Mouse (Mus musculus) MEL (cell line): ENCODE measurements around the gene Olfr175-ps1.

Experiments used
- CHD1 ChIP-seq: IDR thresholded peaks from 2 replicates; pipeline ENCODE4 v1.6.1; 2012; ENCODE audit warnings: low read depth, mild to moderate bottlenecking, inconsistent platforms, low read length, improper control_type of control experiment
- CTCF ChIP-seq, 3 experiments: IDR thresholded peaks in 2 of 3; conservative IDR thresholded peaks in 1 of 3; 2 replicates each; pipeline ENCODE4 v1.5.1; 2011 to 2012; ENCODE audit warnings: low read length in 3 of 3, low read depth in 2 of 3, mild to moderate bottlenecking in 2 of 3, improper control_type of control experiment in 1 of 3, inconsistent platforms in 1 of 3, mixed read lengths in 1 of 3, moderate library complexity in 1 of 3; ENCODE audit not compliant: control insufficient read depth in 1 of 3, insufficient read depth in 1 of 3, poor library complexity in 1 of 3, severe bottlenecking in 1 of 3
- E2F4 ChIP-seq: IDR thresholded peaks from 2 replicates; pipeline ENCODE4 v1.6.1; 2011; ENCODE audit warnings: low read depth, low read length, improper control_type of control experiment, borderline replicate concordance
- ELF1 ChIP-seq: IDR thresholded peaks from 2 replicates; pipeline ENCODE4 v1.6.1; 2014; ENCODE audit warnings: low read depth, mild to moderate bottlenecking, inconsistent platforms, low read length, improper control_type of control experiment, moderate library complexity
- EP300 ChIP-seq, 2 experiments: IDR thresholded peaks; 2 replicates each; pipeline ENCODE4 v1.6.1; 2011; ENCODE audit warnings: improper control_type of control experiment in 2 of 2, low read length in 2 of 2, low read depth in 1 of 2, mild to moderate bottlenecking in 1 of 2
- GATA1 ChIP-seq: IDR thresholded peaks from 2 replicates; pipeline ENCODE4 v1.6.1; 2011; ENCODE audit warnings: low read depth, low read length, improper control_type of control experiment
- HCFC1 ChIP-seq: IDR thresholded peaks from 2 replicates; pipeline ENCODE4 v1.6.1; 2012; ENCODE audit warnings: low read depth, mild to moderate bottlenecking, inconsistent platforms, low read length, improper control_type of control experiment, moderate library complexity
- MAFK ChIP-seq: IDR thresholded peaks from 2 replicates; pipeline ENCODE4 v1.6.1; 2011; ENCODE audit warnings: low read depth, mild to moderate bottlenecking, low read length, improper control_type of control experiment, borderline replicate concordance
- POLR2A ChIP-seq, 2 experiments: IDR thresholded peaks; 2 replicates each; pipeline ENCODE4 v1.6.1; 2011 to 2012; ENCODE audit warnings: low read length in 2 of 2, mild to moderate bottlenecking in 2 of 2, control low read depth in 1 of 2, improper control_type of control experiment in 1 of 2, low read depth in 1 of 2, moderate library complexity in 1 of 2; ENCODE audit not compliant: control insufficient read depth in 1 of 2, insufficient read depth in 1 of 2, poor library complexity in 1 of 2
- POLR2AphosphoS5 ChIP-seq: IDR thresholded peaks from 2 replicates; pipeline ENCODE4 v1.6.1; 2012; ENCODE audit warnings: low read depth, borderline replicate concordance, mild to moderate bottlenecking, inconsistent platforms, low read length, moderate library complexity, mixed read lengths
- SIN3A ChIP-seq: IDR thresholded peaks from 2 replicates; pipeline ENCODE4 v1.6.1; 2012; ENCODE audit warnings: low read length, improper control_type of control experiment, inconsistent platforms
- USF1 ChIP-seq: IDR thresholded peaks from 2 replicates; pipeline ENCODE4 v1.6.1; 2014; ENCODE audit warnings: low read depth, mild to moderate bottlenecking, inconsistent platforms, low read length, improper control_type of control experiment, moderate library complexity
- USF2 ChIP-seq, 2 experiments: IDR thresholded peaks; 2 replicates each; pipeline ENCODE4 v1.6.1; 2011 to 2012; ENCODE audit warnings: improper control_type of control experiment in 2 of 2, low read length in 2 of 2, borderline replicate concordance in 1 of 2, inconsistent platforms in 1 of 2, low read depth in 1 of 2, mild to moderate bottlenecking in 1 of 2; ENCODE audit not compliant: insufficient read depth in 1 of 2
- ZC3H11A ChIP-seq: IDR thresholded peaks from 2 replicates; pipeline ENCODE4 v1.6.1; 2012; ENCODE audit warnings: low read depth, mild to moderate bottlenecking, inconsistent platforms, low read length, improper control_type of control experiment

DNA sequence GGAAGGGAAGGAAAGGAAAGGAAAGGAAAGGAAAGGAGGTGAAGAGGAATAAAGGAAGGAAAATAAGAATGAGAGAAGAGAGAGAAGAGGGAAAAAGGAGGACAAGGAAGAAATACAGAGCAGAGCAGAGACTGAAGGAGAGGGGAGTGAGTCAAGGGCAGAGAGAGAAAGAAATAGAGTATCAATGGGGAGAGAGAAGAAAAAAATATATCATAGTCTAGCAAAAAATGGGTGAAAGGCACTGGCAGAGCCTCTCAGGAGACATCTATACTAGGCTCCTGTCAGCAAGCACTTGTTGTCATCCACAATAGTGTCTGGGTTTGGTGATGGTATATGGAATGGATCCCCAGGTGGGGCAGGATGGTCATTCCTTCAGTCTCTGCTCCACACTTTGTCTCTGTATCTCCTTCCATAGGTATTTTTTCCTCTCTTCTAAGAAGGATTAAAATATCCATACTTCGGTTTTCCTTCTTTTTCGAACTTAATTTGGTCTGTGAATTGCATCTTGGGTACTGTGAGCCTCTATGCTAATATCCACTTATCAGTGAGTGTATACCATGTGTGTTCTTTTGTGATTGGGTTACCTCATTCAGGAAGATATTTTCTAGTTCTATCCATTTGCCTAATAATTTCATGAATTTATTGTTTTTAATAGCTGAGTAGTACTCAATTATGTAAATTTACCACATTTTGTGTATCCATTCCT, 33.6 kb upstream of the Olfr175-ps1 start:
- TF ChIP-seq POLR2A (IDR thresholded peaks at IDR 0.05; ENCODE audit: control insufficient read depth in 1 of 2, insufficient read depth in 1 of 2, low read depth in 1 of 2, low read length in 2 of 2, poor library complexity in 1 of 2), result peak in 1 of 2 experiments; percentile 57; a peak in 2 of 4 replicates
- no peak for TF ChIP-seq E2F4
- TF ChIP-seq CTCF (IDR thresholded peaks at IDR 0.05 in 2 of 3, conservative IDR thresholded peaks at IDR 0.05 in 1 of 3; ENCODE audit: control insufficient read depth in 1 of 3, insufficient read depth in 1 of 3, low read depth in 2 of 3, low read length in 3 of 3, poor library complexity in 1 of 3, severe bottlenecking in 1 of 3), result no peak
- no peak for TF ChIP-seq SIN3A
- TF ChIP-seq MAFK, result no peak
- TF ChIP-seq USF2 (IDR thresholded peaks at IDR 0.05; ENCODE audit: borderline replicate concordance in 1 of 2, insufficient read depth in 1 of 2, low read depth in 1 of 2, low read length in 2 of 2), result no peak
- TF ChIP-seq USF1, result no peak
- TF ChIP-seq ZC3H11A, result no peak
- TF ChIP-seq EP300 (IDR thresholded peaks at IDR 0.05; ENCODE audit: low read depth in 1 of 2, low read length in 2 of 2), result 0 out of 4 replicates have a peak, but pooled peaks of 1 of the 2 experiments have one; percentile 20
- no peak for TF ChIP-seq CHD1
- no peak for TF ChIP-seq ELF1
- TF ChIP-seq HCFC1, result no peak
- TF ChIP-seq GATA1, result peak; percentile 63
- no peak for TF ChIP-seq POLR2AphosphoS5
